Mouse (Mus musculus) embryonic facial prominence, embryonic 12.5 days (tissue): ENCODE data around the gene Serpina3f. TPM values are rescaled to one million over a fixed set of nuclear protein-coding genes. Genes with fewer than 3 reads are reported as not detected.

ENCODE experiments used
- ATAC-seq: fragments of 200-750 bp; cut with Nextera tagmentation; 2 replicates; pipeline ENCODE4 v1.8.0; 2017; ENCODE audit not compliant: insufficient number of reproducible peaks, insufficient read depth, low FRiP score, low TSS enrichment
- H3K27ac ChIP-seq: fragments of 300-500 bp; sonication (generic); 2 replicates; pipeline ENCODE4 v1.5.1; 2016; ENCODE audit warnings: mild to moderate bottlenecking
- H3K27me3 ChIP-seq: fragments of 300-500 bp; sonication (generic); 2 replicates; pipeline ENCODE4 v1.6.1; 2016; ENCODE audit warnings: mild to moderate bottlenecking, moderate library complexity
- H3K36me3 ChIP-seq: fragments of 300-500 bp; sonication (generic); 2 replicates; pipeline ENCODE4 v1.6.1; 2016; ENCODE audit warnings: mild to moderate bottlenecking
- H3K4me1 ChIP-seq: fragments of 300-500 bp; sonication (generic); 2 replicates; pipeline ENCODE4 v1.6.1; 2016
- H3K4me2 ChIP-seq: fragments of 300-500 bp; sonication (generic); replicated peaks from 2 replicates; pipeline ENCODE4 v1.6.1; 2016; ENCODE audit warnings: mild to moderate bottlenecking, moderate library complexity
- H3K4me3 ChIP-seq: fragments of 300-500 bp; sonication (generic); 2 replicates; pipeline ENCODE4 v1.5.1; 2016; ENCODE audit warnings: mild to moderate bottlenecking
- H3K9ac ChIP-seq: fragments of 300-500 bp; sonication (generic); 2 replicates; pipeline ENCODE4 v1.6.1; 2016; ENCODE audit warnings: mild to moderate bottlenecking, moderate library complexity
- H3K9me3 ChIP-seq: fragments of 300-500 bp; sonication (generic); 2 replicates; pipeline ENCODE4 v1.6.1; 2016; ENCODE audit warnings: mild to moderate bottlenecking, moderate library complexity
- WGBS: fragments of 180-500 bp; shearing (Covaris S2); methylation state at CpG from one replicate; pipeline ENCODE4 v1.1.7; 2016; 5-methylcytosine and 5-hydroxymethylcytosine counted together
- polyA plus RNA-seq: library from polyadenylated mRNA; unstranded; fragments of >200 nt; fragmentation: Nextera tagmentation; extraction: Ambion mirVana; gene quantifications from 2 replicates; pipeline ENCODE4 v1.2.1, GENCODE M21; 2016

Gene Serpina3f
- polyA plus RNA-seq, 1 experiment from 2014 or later, result 0.08 TPM

DNA sequence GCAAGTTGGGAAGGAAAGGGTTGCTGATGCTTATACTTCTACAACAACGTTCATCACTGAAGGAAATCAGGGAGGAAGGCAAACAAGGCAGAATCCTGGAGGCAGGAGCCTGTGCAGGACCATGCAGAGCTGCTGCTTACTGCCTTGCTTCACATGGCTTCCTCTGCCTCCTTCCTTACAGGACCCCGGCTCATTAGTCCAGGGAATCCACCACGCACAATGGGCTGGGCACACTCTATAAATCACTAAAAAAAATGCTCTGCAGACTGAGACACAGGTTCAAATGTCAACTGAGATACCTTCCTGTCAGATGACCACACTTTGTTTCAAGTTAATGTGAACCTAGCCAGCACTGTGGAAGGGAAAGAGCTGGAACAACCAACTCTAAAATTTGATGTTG, 46.7 kb downstream of the Serpina3f start:
- no peak overlapping the region for H3K9ac ChIP-seq
- no peaks in the 10 kb centered on the region for H3K27me3 ChIP-seq
- no peaks in the 10 kb centered on the region for H3K4me1 ChIP-seq
- no peak for ATAC-seq
- H3K27ac ChIP-seq, result no peak overlapping the region
- no peak overlapping the region for H3K4me2 ChIP-seq
- no peaks in the 10 kb centered on the region for H3K9me3 ChIP-seq
- 57% methylated on average over 3 of the region's 3 CpGs for WGBS
- no peak overlapping the region for H3K4me3 ChIP-seq
- no peaks in the 10 kb centered on the region for H3K36me3 ChIP-seq

GRCm38 (mm10) chr12:104262863-104263262, 48.5 kb downstream of the Serpina3f start, which contains the start of gene Serpina3i:
TSS of gene Serpina3i (plus strand) at chr12:104263122.
- H3K36me3 ChIP-seq, result no peaks in the 10 kb centered on the region
- no peak within 1 kb of the TSS for H3K4me3 ChIP-seq
- no peaks in the 10 kb centered on the region for H3K4me1 ChIP-seq
- no peak within 1 kb of the TSS for H3K4me2 ChIP-seq
- no peaks in the 10 kb centered on the region for H3K27me3 ChIP-seq
- no peak within 1 kb of the TSS for H3K27ac ChIP-seq
- H3K9ac ChIP-seq, result no peak within 1 kb of the TSS
- H3K9me3 ChIP-seq, result no peaks in the 10 kb centered on the region
- ATAC-seq, result no peak

DNA sequence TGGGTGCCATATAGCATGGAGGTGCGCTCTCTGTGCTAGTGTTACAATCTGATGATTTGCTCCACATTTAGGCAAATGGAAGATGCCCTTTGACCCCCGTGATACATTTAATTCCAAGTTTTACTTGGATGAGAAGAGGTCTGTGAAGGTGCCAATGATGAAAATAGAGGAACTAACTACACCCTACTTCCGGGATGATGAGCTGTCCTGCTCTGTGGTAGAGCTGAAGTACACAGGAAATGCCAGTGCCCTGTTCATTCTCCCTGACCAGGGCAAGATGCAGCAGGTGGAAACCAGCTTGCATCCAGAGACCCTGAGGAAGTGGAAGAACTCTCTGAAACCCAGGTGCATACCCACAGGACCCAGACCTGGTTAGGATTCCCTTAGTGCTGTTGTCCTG, 52.0 kb downstream of the Serpina3f start:
- no peaks in the 10 kb centered on the region for H3K36me3 ChIP-seq
- no peaks in the 10 kb centered on the region for H3K27me3 ChIP-seq
- no peak overlapping the region for H3K27ac ChIP-seq
- H3K9me3 ChIP-seq, result no peaks in the 10 kb centered on the region
- no peak for ATAC-seq
- H3K9ac ChIP-seq, result no peak overlapping the region
- no peak overlapping the region for H3K4me2 ChIP-seq
- H3K4me1 ChIP-seq, result no peaks in the 10 kb centered on the region
- 75% methylated on average over 3 of the region's 3 CpGs for WGBS
- H3K4me3 ChIP-seq, result no peak overlapping the region

Other genes starting within 250 kb of the Serpina3f start
- not detected in 2 replicates for gene Serpina11, start 224.6 kb upstream of the Serpina3f start, polyA plus RNA-seq
- gene Serpina9, start 200.8 kb upstream of the Serpina3f start, polyA plus RNA-seq, result 0.22 TPM in 1 of 2 replicates, not detected in the other
- gene Serpina12, start 170.1 kb upstream of the Serpina3f start, polyA plus RNA-seq, result not detected in 2 replicates
- not detected in 2 replicates for gene Serpina5, start 113.4 kb upstream of the Serpina3f start, polyA plus RNA-seq
- gene Serpina3a, start 101.8 kb upstream of the Serpina3f start, polyA plus RNA-seq, result not detected in 2 replicates
- gene Serpina3b, start 86.5 kb upstream of the Serpina3f start, polyA plus RNA-seq, result not detected in 2 replicates
- gene Serpina3c, start 60.7 kb upstream of the Serpina3f start, polyA plus RNA-seq, result not detected in 2 replicates
- gene Serpina3g, start 21.7 kb downstream of the Serpina3f start, polyA plus RNA-seq, result 1.2 TPM in 2 replicates
- 0.13 TPM in 1 of 2 replicates, not detected in the other for gene Serpina3i, start 48.6 kb downstream of the Serpina3f start, polyA plus RNA-seq
- gene Serpina3j, start 100.0 kb downstream of the Serpina3f start, polyA plus RNA-seq, result not detected in 2 replicates
- not detected in 2 replicates for gene Serpina3k, start 123.9 kb downstream of the Serpina3f start, polyA plus RNA-seq
- gene Serpina3m, start 123.9 kb downstream of the Serpina3f start, polyA plus RNA-seq, result not detected in 2 replicates
- gene Serpina3n, start 192.2 kb downstream of the Serpina3f start, polyA plus RNA-seq, result 0.18 TPM in 1 of 2 replicates, not detected in the other